15 mouse cellular contexts compared by ENCODE assay signal in genomic region chr11:110366902-110367301, GRCm38 (mm10). TPM values are rescaled to one million over a fixed set of nuclear protein-coding genes. Genes with fewer than 3 reads are reported as not detected.
DNase-seq lines count a peak whose midpoint lies in the region; ATAC-seq and TF ChIP-seq lines count a peak whose summit lies in the region.
"Had no signal": no experiment of that assay in that cellular context is flagged by ENCODE, and none has a peak within 500 bp of the region (broad histone marks: within the 10 kb centered on the region; RNA-seq: fewer than 3 reads in every experiment).

No protein-coding gene starts in this region.

- H3K4me3 ChIP-seq in gastrocnemius, adult 2 months: no peak overlapping the region
- no peak overlapping the region for H3K4me3 ChIP-seq in midbrain, embryonic 11.5 days (ENCODE audit: low read depth, low read length)
- no peak overlapping the region for H3K4me3 ChIP-seq in midbrain, embryonic 14.5 days (replicated peaks; ENCODE audit: low read depth, low read length)
- H3K4me3 ChIP-seq: forebrain, embryonic 15.5 days; heart, embryonic 15.5 days; megakaryocyte, embryonic 14.5 days had no signal

- DNase-seq in gastrocnemius, adult 2 months: no peak
- DNase-seq in gastrocnemius, postnatal 25 days: no peak
- peak; percentile 87 for DNase-seq in midbrain, embryonic 11.5 days (ENCODE audit: low spot score, missing footprints)
- no peak for DNase-seq in midbrain, embryonic 14.5 days
- peak; percentile 17 for DNase-seq in c-Kit-positive CD71-positive TER-119-negative erythroid progenitor cells, embryonic 14.5 days (ENCODE audit: low read depth)
- peak; percentile 25 for DNase-seq in splenic B cell, adult 2 months (ENCODE audit: low read depth, low spot score)
- DNase-seq in embryo, embryonic 10 days (ENCODE audit: low spot score): no peak
- no peak for DNase-seq in frontal cortex, postnatal 36 days (ENCODE audit: low spot score in 2 of 2)
- DNase-seq: adrenal gland, adult 8-10 months; right cerebral cortex, adult 18-20 months; spleen, adult 18-20 months had no signal

- H3K9ac ChIP-seq in midbrain, embryonic 11.5 days (ENCODE audit: low read length): no peak overlapping the region
- no peak overlapping the region for H3K9ac ChIP-seq in midbrain, embryonic 14.5 days (replicated peaks; ENCODE audit: low read length)
- H3K9ac ChIP-seq: forebrain, embryonic 15.5 days; heart, embryonic 15.5 days; hindbrain, embryonic 14.5 days had no signal

- peak; percentile 43 for TF ChIP-seq CTCF in gastrocnemius, adult 2 months (IDR thresholded peaks at IDR 0.05)

- no peak for ATAC-seq in midbrain, embryonic 11.5 days (ENCODE audit: low FRiP score)
- no peak for ATAC-seq in midbrain, embryonic 14.5 days (ENCODE audit: low FRiP score, low TSS enrichment)
- ATAC-seq: forebrain, embryonic 15.5 days had no signal

- no peak overlapping the region for H3K27ac ChIP-seq in gastrocnemius, adult 2 months
- no peak overlapping the region for H3K27ac ChIP-seq in midbrain, embryonic 11.5 days (ENCODE audit: low read depth, low read length)
- no peak overlapping the region for H3K27ac ChIP-seq in midbrain, embryonic 14.5 days (replicated peaks; ENCODE audit: low read depth, low read length)
- H3K27ac ChIP-seq: forebrain, embryonic 15.5 days; heart, embryonic 15.5 days; hindbrain, embryonic 14.5 days had no signal

- no peaks in the 10 kb centered on the region for H3K9me3 ChIP-seq in midbrain, embryonic 11.5 days (ENCODE audit: control insufficient read depth, low read length)
- no peaks in the 10 kb centered on the region for H3K9me3 ChIP-seq in midbrain, embryonic 14.5 days (ENCODE audit: control insufficient read depth, low read length)
- H3K9me3 ChIP-seq: forebrain, embryonic 15.5 days; heart, embryonic 15.5 days; megakaryocyte, embryonic 14.5 days had no signal

- intact Hi-C loops in gastrocnemius, adult 2 months (cut with DNase I): loop anchor here (2.0 to 10.0 kb wide), 3 partner anchors 130 to 1095 kb away; partner anchors contain the start of gene Kcnj2

- no peaks in the 10 kb centered on the region for H3K4me1 ChIP-seq in midbrain, embryonic 11.5 days (ENCODE audit: control insufficient read depth, insufficient read depth, low read length)
- no peaks in the 10 kb centered on the region for H3K4me1 ChIP-seq in midbrain, embryonic 14.5 days (ENCODE audit: control insufficient read depth, insufficient read depth, low read length)
- H3K4me1 ChIP-seq: forebrain, embryonic 15.5 days; megakaryocyte, embryonic 14.5 days had no signal

- WGBS in midbrain, embryonic 11.5 days: 78% methylated on average over 3 of the region's 3 CpGs
- 81% methylated on average over 3 of the region's 3 CpGs for WGBS in midbrain, embryonic 14.5 days

- no peak overlapping the region for H3K4me2 ChIP-seq in midbrain, embryonic 11.5 days
- no peak overlapping the region for H3K4me2 ChIP-seq in midbrain, embryonic 14.5 days (ENCODE audit: low read length)
- H3K4me2 ChIP-seq: forebrain, embryonic 15.5 days; heart, embryonic 15.5 days; hindbrain, embryonic 14.5 days had no signal

- H3K27me3 ChIP-seq in midbrain, embryonic 11.5 days (ENCODE audit: control insufficient read depth, insufficient read depth, low read length): no peaks in the 10 kb centered on the region
- no peaks in the 10 kb centered on the region for H3K27me3 ChIP-seq in midbrain, embryonic 14.5 days (ENCODE audit: control insufficient read depth, insufficient read depth, low read length)
- no peaks in the 10 kb centered on the region for H3K27me3 ChIP-seq in splenic B cell, adult 2 months (ENCODE audit: control insufficient read depth, insufficient read depth, low read length, poor library complexity, severe bottlenecking)
- H3K27me3 ChIP-seq: forebrain, embryonic 15.5 days; heart, embryonic 15.5 days; megakaryocyte, embryonic 14.5 days had no signal

- H3K36me3 ChIP-seq in midbrain, embryonic 11.5 days (ENCODE audit: control insufficient read depth, insufficient read depth, low read length): no peaks in the 10 kb centered on the region
- no peaks in the 10 kb centered on the region for H3K36me3 ChIP-seq in midbrain, embryonic 14.5 days (ENCODE audit: control insufficient read depth, insufficient read depth, low read length)
- no peaks in the 10 kb centered on the region for H3K36me3 ChIP-seq in splenic B cell, adult 2 months (ENCODE audit: control insufficient read depth, insufficient read depth, low read length, poor library complexity, severe bottlenecking)
- H3K36me3 ChIP-seq: forebrain, embryonic 15.5 days; heart, embryonic 15.5 days had no signal

RNA-seq across cellular contexts. Expression of gene Abca5, which starts 29.4 kb away (rescaled TPM):
- 10 to 100 TPM; 12.2 to 12.9 TPM for total RNA-seq in gastrocnemius, adult 2 months (2021)
- 1 to 10 TPM; 5.8 to 9.0 TPM for total RNA-seq in gastrocnemius, postnatal 25 days (2021)
- polyA plus RNA-seq in midbrain, embryonic 11.5 days (2014; fragmentation: Nextera tagmentation; extraction: Ambion mirVana): 3.2 and 4.2 TPM in 2 replicates
- 14.5 and 21.4 TPM in 2 replicates for polyA plus RNA-seq in midbrain, embryonic 14.5 days (2014; fragmentation: Nextera tagmentation; extraction: Ambion mirVana)

RNA-seq across cellular contexts. Expression of gene Map2k6, which starts 32.0 kb away (rescaled TPM):
- total RNA-seq in gastrocnemius, adult 2 months (2021): 10 to 100 TPM; 38.0 to 50.1 TPM
- total RNA-seq in gastrocnemius, postnatal 25 days (2021): 10 to 100 TPM; 42.0 to 42.1 TPM
- polyA plus RNA-seq in midbrain, embryonic 11.5 days (2014; fragmentation: Nextera tagmentation; extraction: Ambion mirVana): 37.1 and 38.7 TPM in 2 replicates
- 19.3 and 26.2 TPM in 2 replicates for polyA plus RNA-seq in midbrain, embryonic 14.5 days (2014; fragmentation: Nextera tagmentation; extraction: Ambion mirVana)

Comparison
In these comparisons a context has a peak if more than half of its experiments do, and no peak if none do; other contexts are left out.
1. DNase-seq: peak in midbrain, embryonic 11.5 days (single experiment), c-Kit-positive CD71-positive TER-119-negative erythroid progenitor cells, embryonic 14.5 days (single experiment) and splenic B cell, adult 2 months (single experiment); none in gastrocnemius, adult 2 months (single experiment), gastrocnemius, postnatal 25 days (single experiment), midbrain, embryonic 14.5 days (single experiment), embryo, embryonic 10 days (single experiment) and frontal cortex, postnatal 36 days (0 of 2).